Comparison of ENCODE assay signal across 9 mouse cellular contexts in the genomic region with DNA sequence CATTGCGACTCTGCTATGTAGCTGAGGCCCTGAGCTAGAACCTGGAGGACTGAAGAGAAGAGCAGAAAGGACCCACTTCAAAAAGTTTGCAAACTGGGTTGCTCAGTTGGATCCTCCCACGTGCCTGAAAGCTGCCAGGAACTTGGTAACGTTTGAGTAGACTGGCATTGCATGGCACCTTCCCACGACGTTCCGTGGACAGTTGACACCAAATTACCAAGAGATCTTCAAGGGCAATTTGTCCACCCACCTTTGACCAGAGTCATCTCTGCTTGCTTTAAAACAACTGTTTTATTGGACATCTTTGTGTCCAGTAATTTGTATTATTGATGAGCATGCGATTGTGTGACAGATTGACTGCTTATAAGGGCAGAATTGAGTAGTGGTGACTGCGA. TPM values are rescaled to one million over a fixed set of nuclear protein-coding genes. Genes with fewer than 3 reads are reported as not detected.
DNase-seq lines count a peak whose midpoint lies in the region; ATAC-seq and TF ChIP-seq lines count a peak whose summit lies in the region.
"Had no signal": no experiment of that assay in that cellular context is flagged by ENCODE, and none has a peak within 500 bp of the region (broad histone marks: within the 10 kb centered on the region; RNA-seq: fewer than 3 reads in every experiment).

TSS of gene St8sia6 (minus strand) at position 96 of the 395 bp plus-strand sequence.

- H3K4me3 ChIP-seq in heart, postnatal 0 days (ENCODE audit: low read depth, low read length) = peak within 1 kb of the TSS; percentile 62
- peak within 1 kb of the TSS; percentile 31 for H3K4me3 ChIP-seq in bone marrow, adult 2 months (replicated peaks; ENCODE audit: control insufficient read depth, low read depth, low read length)
- H3K4me3 ChIP-seq in hindbrain, embryonic 10.5 days = peak within 1 kb of the TSS; percentile 70
- peak within 1 kb of the TSS; percentile 71 for H3K4me3 ChIP-seq in midbrain, embryonic 10.5 days

- no peaks in the 10 kb centered on the region for H3K36me3 ChIP-seq in heart, postnatal 0 days (replicated peaks; ENCODE audit: control insufficient read depth, insufficient read depth, low read length)
- H3K36me3 ChIP-seq in hindbrain, embryonic 10.5 days = no peaks in the 10 kb centered on the region
- H3K36me3 ChIP-seq in midbrain, embryonic 10.5 days = no peaks in the 10 kb centered on the region
- H3K36me3 ChIP-seq: G1E had no signal

- no peak for TF ChIP-seq EP300 in heart, postnatal 0 days (IDR thresholded peaks at IDR 0.05; ENCODE audit: low read depth)

- DNase-seq in heart, postnatal 0 days (ENCODE audit: low spot score) = no peak
- DNase-seq in heart, postnatal 25 days (ENCODE audit: low spot score) = no peak
- DNase-seq in hindbrain, embryonic 10.5 days (ENCODE audit: low spot score) = no peak
- no peak for DNase-seq in midbrain, embryonic 10.5 days (ENCODE audit: low spot score)
- no peak for DNase-seq in c-Kit-positive CD71-positive TER-119-positive erythroid progenitor cells, embryonic 14.5 days (ENCODE audit: low spot score)
- no peak for DNase-seq in spleen, adult 18-20 months
- no peak for DNase-seq in right cerebral cortex, postnatal 4 days

- WGBS in heart, postnatal 0 days = 59% methylated on average over 8 of the region's 8 CpGs
- WGBS in bone marrow, adult 2 months = 48% methylated on average over 8 of the region's 8 CpGs
- 57% methylated on average over 8 of the region's 8 CpGs for WGBS in hindbrain, embryonic 10.5 days
- 54% methylated on average over 8 of the region's 8 CpGs for WGBS in midbrain, embryonic 10.5 days

- no peak for ATAC-seq in heart, postnatal 0 days (ENCODE audit: insufficient read depth, low read depth)

- no peak for TF ChIP-seq POLR2A in bone marrow, adult 2 months (IDR thresholded peaks at IDR 0.05; ENCODE audit: borderline replicate concordance, control insufficient read depth, low read depth, low read length)

- H3K9ac ChIP-seq in heart, postnatal 0 days (replicated peaks; ENCODE audit: low read depth, low read length) = peak within 1 kb of the TSS; percentile 52; the same call in 1 of the 2 replicates

- peaks cover 41% of the 10 kb centered on the region for H3K27me3 ChIP-seq in heart, postnatal 0 days (ENCODE audit: control insufficient read depth, insufficient read depth, low read length)
- H3K27me3 ChIP-seq in hindbrain, embryonic 10.5 days (ENCODE audit: insufficient read depth, poor library complexity, severe bottlenecking) = peaks cover 61% of the 10 kb centered on the region
- peaks cover 63% of the 10 kb centered on the region for H3K27me3 ChIP-seq in midbrain, embryonic 10.5 days (ENCODE audit: low read depth, poor library complexity, severe bottlenecking)

- intact Hi-C loops in heart, postnatal 25 days (cut with DNase I) = loop anchor here (10.0 kb wide), 1 partner anchor 119 kb away; no protein-coding TSS in a partner anchor

- no peak for TF ChIP-seq CTCF in heart, postnatal 0 days (IDR thresholded peaks at IDR 0.05; ENCODE audit: low read depth)
- TF ChIP-seq CTCF in bone marrow, adult 2 months (IDR thresholded peaks at IDR 0.05; ENCODE audit: control insufficient read depth, insufficient read depth, low read length) = no peak

- no peak within 1 kb of the TSS for H3K27ac ChIP-seq in heart, postnatal 0 days (ENCODE audit: low read depth)
- H3K27ac ChIP-seq in bone marrow, adult 2 months (ENCODE audit: control insufficient read depth, insufficient read depth, low read depth, low read length, poor library complexity) = no peak within 1 kb of the TSS
- H3K27ac ChIP-seq in hindbrain, embryonic 10.5 days = peak within 1 kb of the TSS; percentile 73
- peak within 1 kb of the TSS; percentile 64 for H3K27ac ChIP-seq in midbrain, embryonic 10.5 days (replicated peaks)

- H3K4me2 ChIP-seq in heart, postnatal 0 days (ENCODE audit: low read depth, low read length) = peak within 1 kb of the TSS; percentile 87

- H3K4me1 ChIP-seq in heart, postnatal 0 days (ENCODE audit: control insufficient read depth, insufficient read depth) = peaks cover 6% of the 10 kb centered on the region; the same call in 1 of the 2 replicates
- no peaks in the 10 kb centered on the region; the same call in 1 of the 2 replicates for H3K4me1 ChIP-seq in bone marrow, adult 2 months (ENCODE audit: control insufficient read depth, insufficient read depth, low read length)
- H3K4me1 ChIP-seq in hindbrain, embryonic 10.5 days (replicated peaks) = peaks cover 4% of the 10 kb centered on the region; the same call in 1 of the 2 replicates
- H3K4me1 ChIP-seq in midbrain, embryonic 10.5 days = peaks cover 14% of the 10 kb centered on the region

- H3K9me3 ChIP-seq in heart, postnatal 0 days (replicated peaks; ENCODE audit: control insufficient read depth, low read length) = no peaks in the 10 kb centered on the region
- no peaks in the 10 kb centered on the region for H3K9me3 ChIP-seq in hindbrain, embryonic 10.5 days
- no peaks in the 10 kb centered on the region for H3K9me3 ChIP-seq in midbrain, embryonic 10.5 days (replicated peaks)
- H3K9me3 ChIP-seq: G1E had no signal

RNA-seq across cellular contexts. Expression of gene St8sia6, which starts in this region (rescaled TPM):
- total RNA-seq in heart, postnatal 0 days (2014; rRNA removed; ENCODE audit: low replicate concordance) = 0.89 and 9.1 TPM in 2 replicates
- 0.47 and 0.70 TPM in 2 replicates for polyA plus RNA-seq in heart, postnatal 0 days (2015; fragmentation: Nextera tagmentation; extraction: Ambion mirVana)
- total RNA-seq in heart, postnatal 25 days (2021) = 1 to 10 TPM; 1.6 to 2.3 TPM
- polyA plus RNA-seq in bone marrow, adult 2 months (2011; ENCODE audit: insufficient read depth, insufficient read length, low replicate concordance, missing spikeins) = 0.45 TPM in 1 of 2 replicates, not detected in the other
- polyA plus RNA-seq in hindbrain, embryonic 10.5 days (2016; fragmentation: Nextera tagmentation; extraction: Ambion mirVana) = 0.19 and 0.47 TPM in 2 replicates
- polyA plus RNA-seq in midbrain, embryonic 10.5 days (2016; fragmentation: Nextera tagmentation; extraction: Ambion mirVana) = 0.27 and 0.38 TPM in 2 replicates
- polyA plus RNA-seq: G1E had no signal

Comparison
In these comparisons a context has a peak if more than half of its experiments do, and no peak if none do; other contexts are left out.
1. H3K27ac ChIP-seq: peak in hindbrain, embryonic 10.5 days (single experiment) and midbrain, embryonic 10.5 days (single experiment); none in heart, postnatal 0 days (single experiment) and bone marrow, adult 2 months (single experiment).
2. Peak in every context shown above with its lines, with median percentiles within 50 percentile points of each other: H3K4me3 ChIP-seq.